Mouse (Mus musculus) heart, adult 2 months (tissue): ENCODE results near the gene E2f4.

Source experiments
- CTCF ChIP-seq: fragments of 200-600 bp; IDR thresholded peaks from 2 replicates; pipeline ENCODE4 v1.8.1; 2022; ENCODE audit warnings: antibody characterized with exemption, mild to moderate bottlenecking, moderate library complexity
- POLR2A ChIP-seq: fragments of 200-500 bp; IDR thresholded peaks from 2 replicates; pipeline ENCODE4 v1.6.1; 2011; ENCODE audit warnings: mild to moderate bottlenecking, low read depth, low read length, control low read depth; ENCODE audit not compliant: insufficient read depth

DNA sequence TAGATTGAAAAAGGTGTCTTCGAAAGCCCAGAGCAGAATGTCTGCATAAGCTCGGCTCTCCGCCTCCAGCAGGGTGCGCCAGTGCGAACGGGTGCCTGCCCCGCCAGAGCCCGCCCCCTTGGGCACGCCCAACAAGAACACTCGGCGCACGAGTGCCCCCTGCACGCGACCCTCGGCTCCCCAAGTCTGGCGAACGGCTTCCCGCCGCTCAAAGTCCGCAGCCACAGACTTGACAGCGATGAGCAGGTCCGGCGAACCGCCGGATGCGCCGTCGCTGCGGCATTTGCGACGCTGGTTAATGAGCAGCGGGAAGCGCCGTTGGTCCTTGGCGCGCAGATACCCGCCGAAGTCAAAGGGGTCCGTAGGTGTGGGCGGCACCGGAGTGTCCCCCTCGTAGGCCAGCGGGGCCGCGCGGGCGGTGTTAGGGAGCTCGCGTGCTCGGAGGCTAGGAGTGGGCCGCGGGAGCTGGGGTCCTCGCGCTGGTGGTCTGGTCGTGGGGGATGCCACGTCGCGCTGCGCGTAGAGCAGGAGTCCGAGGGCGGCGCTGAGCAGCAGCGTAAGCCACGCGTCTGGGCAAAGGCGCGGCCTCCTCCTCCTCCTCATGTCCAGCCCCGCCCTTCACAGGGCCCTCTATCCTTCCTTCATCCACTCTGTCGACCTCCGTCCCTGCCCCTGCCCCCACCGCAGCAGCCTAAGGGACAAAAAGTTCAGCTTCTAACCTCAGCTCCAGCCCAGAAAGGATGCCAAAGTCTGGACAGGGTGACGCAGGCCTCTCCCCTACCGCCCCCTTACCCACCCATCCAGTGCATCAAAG lies 43.1 kb upstream of the E2f4 start:
- peak; percentile 94 for TF ChIP-seq CTCF
- TF ChIP-seq POLR2A: no peak; the same call in none of the 2 replicates
